Mouse (Mus musculus) limb, embryonic 14.5 days (tissue): ENCODE results near the gene Tars2. TPM values are rescaled to one million over a fixed set of nuclear protein-coding genes. Genes with fewer than 3 reads are reported as not detected.

Experiments used
- ATAC-seq: fragments of 200-750 bp; cut with Nextera tagmentation; 2 replicates; pipeline ENCODE4 v1.8.0; 2017; ENCODE audit warnings: low read depth, moderate number of reproducible peaks, moderate TSS enrichment; ENCODE audit not compliant: low FRiP score
- DNase-seq: peaks from one replicate; pipeline ENCODE4 v3.0.0-alpha.2; 2015; ENCODE audit warnings: low spot score
- H3K27ac ChIP-seq: fragments of 300-500 bp; sonication (generic); replicated peaks from 2 replicates; pipeline ENCODE4 v1.5.1; 2014; ENCODE audit warnings: low read depth, mild to moderate bottlenecking, low read length, moderate library complexity, mixed read lengths
- H3K27me3 ChIP-seq: fragments of 300-500 bp; sonication (generic); 2 replicates; pipeline ENCODE4 v1.6.1; 2014; ENCODE audit warnings: low read length, mixed read lengths; ENCODE audit not compliant: control insufficient read depth, insufficient read depth
- H3K36me3 ChIP-seq: fragments of 300-500 bp; sonication (generic); 2 replicates; pipeline ENCODE4 v1.6.1; 2014; ENCODE audit warnings: mild to moderate bottlenecking, low read length, moderate library complexity, mixed read lengths; ENCODE audit not compliant: control insufficient read depth, insufficient read depth
- H3K4me1 ChIP-seq: fragments of 300-500 bp; sonication (generic); 2 replicates; pipeline ENCODE4 v1.6.1; 2014; ENCODE audit warnings: antibody characterized with exemption, low read length, mixed read lengths; ENCODE audit not compliant: control insufficient read depth, insufficient read depth
- H3K4me2 ChIP-seq: fragments of 300-500 bp; sonication (generic); replicated peaks from 2 replicates; pipeline ENCODE4 v1.6.1; 2014; ENCODE audit warnings: low read depth, mild to moderate bottlenecking, low read length, moderate library complexity; ENCODE audit not compliant: severe bottlenecking
- H3K4me3 ChIP-seq: fragments of 300-500 bp; sonication (generic); replicated peaks from 2 replicates; pipeline ENCODE4 v1.5.1; 2014; ENCODE audit warnings: low read length
- H3K9ac ChIP-seq: fragments of 300-500 bp; sonication (generic); 2 replicates; pipeline ENCODE4 v1.6.1; 2014; ENCODE audit warnings: mild to moderate bottlenecking, low read depth, low read length, moderate library complexity; ENCODE audit not compliant: severe bottlenecking
- H3K9me3 ChIP-seq: fragments of 300-500 bp; sonication (generic); 2 replicates; pipeline ENCODE4 v1.6.1; 2016; ENCODE audit warnings: low read length; ENCODE audit not compliant: control insufficient read depth
- POLR2A ChIP-seq: fragments of 200-500 bp; IDR thresholded peaks from 2 replicates; pipeline ENCODE4 v1.8.0; 2012; ENCODE audit warnings: inconsistent platforms, mild to moderate bottlenecking, moderate library complexity, borderline replicate concordance; ENCODE audit not compliant: insufficient read depth, insufficient read length; ENCODE audit errors: extremely low read depth
- WGBS: fragments of 180-500 bp; shearing (Covaris S2); extraction: QIAGEN DNeasy Blood & Tissue Kit; methylation state at CpG from one replicate; pipeline ENCODE4 v1.1.7; 2014; 5-methylcytosine and 5-hydroxymethylcytosine counted together
- polyA plus RNA-seq, 2 experiments: library from polyadenylated mRNA; depleted of rRNA in 1 of 2; stranded (reverse) in 1 of 2; unstranded in 1 of 2; fragments of >200 nt; fragmentation: Nextera tagmentation in 1 of 2; extraction: Ambion mirVana in 1 of 2; gene quantifications; 2 replicates each; pipeline versions ENCODE4 v1.2.1 to v1.2.3; 2012 to 2014

The Tars2 gene
- polyA plus RNA-seq, 2 experiments = 40.3 to 40.9 TPM

- Histone ChIP-seq H3K9ac (no peak overlapping the region), H3K9me3 (no peaks in the 10 kb centered on the region), H3K27me3 (no peaks in the 10 kb centered on the region), H3K4me2 (no peak overlapping the region), H3K4me1 (no peaks in the 10 kb centered on the region), H3K36me3 (peaks cover 2% of the 10 kb centered on the region), H3K4me3 (no peak overlapping the region), H3K27ac (no peak overlapping the region)
- WGBS = 83% methylated on average over 1 of the region's 1 CpGs
- ATAC-seq = no peak
- no peak for TF ChIP-seq POLR2A
- DNase-seq = no peak
Observed at GRCm38 (mm10) chr3:95794299-95794698, 34.3 kb upstream of the Tars2 start.

DNA sequence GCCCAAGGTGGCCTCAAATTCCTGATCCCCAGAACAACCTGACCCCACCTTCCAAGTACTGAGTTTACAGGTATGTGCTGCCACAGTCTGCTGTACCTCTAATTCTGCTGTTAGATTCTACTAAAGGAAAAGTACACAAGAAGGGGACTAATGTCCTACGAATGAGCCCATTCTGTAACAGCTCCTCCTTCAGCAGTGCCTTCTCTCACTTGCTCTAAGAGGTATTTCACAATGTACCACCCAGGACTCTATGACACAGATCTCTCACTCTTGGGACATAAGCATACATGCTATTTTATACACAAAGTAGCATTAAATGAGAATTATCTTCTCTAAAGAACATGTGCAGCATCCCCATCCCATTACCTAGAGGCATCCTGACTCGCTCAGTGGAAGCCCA lies 33.7 kb upstream of the Tars2 start:
- no peak for TF ChIP-seq POLR2A
- H3K27me3 ChIP-seq = no peaks in the 10 kb centered on the region
- no peak overlapping the region for H3K4me3 ChIP-seq
- no peak for DNase-seq
- ATAC-seq = no peak
- H3K4me2 ChIP-seq = no peak overlapping the region
- H3K9ac ChIP-seq = no peak overlapping the region
- no peaks in the 10 kb centered on the region for H3K9me3 ChIP-seq
- H3K27ac ChIP-seq = no peak overlapping the region
- 79% methylated on average over 2 of the region's 2 CpGs for WGBS
- no peaks in the 10 kb centered on the region for H3K4me1 ChIP-seq
- H3K36me3 ChIP-seq = peaks cover 5% of the 10 kb centered on the region

DNA sequence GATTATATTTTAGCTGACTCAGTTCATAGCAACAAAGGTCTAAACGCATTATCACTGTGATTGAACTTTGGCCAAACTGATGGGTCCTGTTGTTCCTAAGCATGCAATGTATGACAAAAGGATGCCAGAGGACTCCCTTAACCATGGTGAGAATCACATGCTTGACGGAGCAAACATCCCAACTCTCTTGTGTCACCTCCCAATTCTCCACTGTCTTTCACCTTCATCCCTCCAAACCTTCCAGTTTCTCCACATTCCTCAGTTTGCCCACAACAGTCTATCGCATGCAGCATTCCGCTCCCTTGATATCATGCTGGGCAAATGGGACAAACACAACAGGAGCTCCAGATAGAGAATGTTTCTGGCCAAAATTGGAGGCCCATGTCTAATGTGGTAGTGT lies 25.5 kb upstream of the Tars2 start:
- WGBS = 90% methylated on average over 4 of the region's 4 CpGs
- Histone ChIP-seq H3K4me1 (no peaks in the 10 kb centered on the region), H3K4me2 (no peak overlapping the region), H3K9ac (no peak overlapping the region), H3K27ac (no peak overlapping the region), H3K4me3 (no peak overlapping the region), H3K36me3 (peaks cover 76% of the 10 kb centered on the region), H3K9me3 (no peaks in the 10 kb centered on the region), H3K27me3 (no peaks in the 10 kb centered on the region)
- no peak for TF ChIP-seq POLR2A
- no peak for ATAC-seq
- no peak for DNase-seq

DNA sequence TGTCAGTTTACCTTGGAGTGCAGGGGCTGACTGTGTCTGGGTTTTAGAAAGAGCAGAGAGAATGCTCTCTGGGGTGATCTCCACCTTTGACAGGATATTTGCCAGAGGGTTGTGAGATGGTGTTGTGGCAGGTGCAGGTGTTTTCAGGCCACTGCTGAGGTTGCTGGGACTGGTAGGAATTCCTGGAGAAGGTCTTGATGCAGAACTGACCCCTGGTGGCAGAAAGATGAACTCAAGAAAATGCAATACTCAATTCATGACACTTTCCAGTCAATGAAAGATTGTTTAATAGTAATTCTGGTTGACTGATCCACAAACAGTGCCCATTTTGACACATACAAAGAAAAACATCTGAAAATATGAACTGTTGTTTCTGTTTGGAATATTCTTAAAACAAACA lies 12.0 kb upstream of the Tars2 start:
- no peaks in the 10 kb centered on the region for H3K9me3 ChIP-seq
- no peak overlapping the region for H3K4me3 ChIP-seq
- no peak overlapping the region for H3K27ac ChIP-seq
- no peaks in the 10 kb centered on the region for H3K27me3 ChIP-seq
- no peaks in the 10 kb centered on the region for H3K4me1 ChIP-seq
- H3K9ac ChIP-seq = no peak overlapping the region
- ATAC-seq (no peak), DNase-seq (no peak)
- TF ChIP-seq POLR2A = no peak
- no peak overlapping the region for H3K4me2 ChIP-seq
- peaks cover 84% of the 10 kb centered on the region for H3K36me3 ChIP-seq

GRCm38 (mm10) chr3:95765534-95765933 lies 5.5 kb upstream of the Tars2 start:
- WGBS = 93% methylated on average over 10 of the region's 10 CpGs
- H3K4me2 ChIP-seq = no peak overlapping the region
- no peaks in the 10 kb centered on the region for H3K27me3 ChIP-seq
- ATAC-seq (no peak), DNase-seq (no peak)
- H3K9me3 ChIP-seq = no peaks in the 10 kb centered on the region
- no peak overlapping the region for H3K9ac ChIP-seq
- H3K4me3 ChIP-seq = no peak overlapping the region
- no peaks in the 10 kb centered on the region for H3K4me1 ChIP-seq
- H3K36me3 ChIP-seq = peaks cover 71% of the 10 kb centered on the region
- H3K27ac ChIP-seq = no peak overlapping the region
- TF ChIP-seq POLR2A = no peak

DNA sequence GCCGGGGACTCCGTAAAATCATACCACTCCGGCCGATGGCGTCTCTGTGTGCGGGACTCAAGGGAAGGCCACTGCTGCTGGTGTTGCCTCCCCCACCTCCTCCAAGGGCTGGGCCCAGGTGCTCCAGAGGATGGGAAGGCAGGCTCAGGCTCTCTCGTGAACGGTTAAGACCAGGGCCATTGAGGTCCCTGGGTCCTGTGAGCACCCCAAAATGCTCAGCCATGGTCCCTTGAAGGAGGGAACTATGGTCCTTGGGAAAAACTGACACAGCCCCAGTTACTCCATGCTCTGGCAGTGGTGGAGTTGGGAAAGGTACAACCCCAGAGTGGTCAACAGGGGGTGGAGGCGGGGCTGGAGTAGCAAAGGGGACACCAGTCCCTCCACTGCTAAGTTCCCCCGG lies 3.8 kb upstream of the Tars2 start:
- no peak for TF ChIP-seq POLR2A
- ATAC-seq (no peak), DNase-seq (no peak)
- Histone ChIP-seq H3K4me1 (no peaks in the 10 kb centered on the region), H3K27ac (no peak overlapping the region), H3K9ac (no peak overlapping the region), H3K9me3 (no peaks in the 10 kb centered on the region), H3K36me3 (peaks cover 61% of the 10 kb centered on the region), H3K4me2 (no peak overlapping the region), H3K27me3 (no peaks in the 10 kb centered on the region), H3K4me3 (no peak overlapping the region)
- 83% methylated on average over 10 of the region's 10 CpGs for WGBS
